Mouse (Mus musculus): ENCODE data around the gene Iqce. TPM values are rescaled to one million over a fixed set of nuclear protein-coding genes. Genes with fewer than 3 reads are reported as not detected.
A peak's percentile ranks its signal among the peaks of the same experiment; 100 is the strongest.

Iqce gene
- total RNA-seq, 2 experiments from 2014 or later: 43.3 to 53.8 TPM

DNA sequence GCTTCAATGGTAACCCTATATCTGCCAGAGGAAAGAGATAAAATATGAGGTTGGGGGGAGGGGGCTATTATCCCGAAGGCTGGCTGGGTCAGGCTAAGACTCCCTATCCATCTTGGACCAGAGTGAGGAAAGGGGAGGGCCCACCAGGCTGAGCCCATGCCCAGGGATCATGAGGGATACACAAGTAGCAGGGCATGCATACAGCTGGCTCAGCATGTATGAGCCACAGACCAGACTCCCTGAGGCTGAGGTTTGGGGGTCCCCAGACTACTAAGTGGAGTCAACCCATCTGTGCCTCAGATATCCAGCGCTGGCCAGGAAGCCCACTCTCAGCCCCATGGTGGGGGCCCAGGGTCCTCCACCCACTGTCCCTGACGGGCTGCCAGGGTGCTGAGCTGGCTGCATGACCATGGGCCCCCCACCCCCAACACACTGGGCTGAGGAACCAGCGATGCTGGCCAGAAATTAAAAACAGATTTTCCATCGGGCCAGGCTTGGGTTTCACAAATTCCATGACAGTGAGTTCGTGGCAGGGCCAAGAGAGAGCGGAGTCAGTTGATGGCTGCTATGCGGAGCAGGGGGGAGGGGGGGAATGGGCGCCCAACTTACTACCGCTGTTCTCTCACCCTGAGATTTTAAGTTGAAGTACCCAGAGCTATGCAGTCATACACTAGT, 60.8 kb downstream of the Iqce start:
- DNase-seq (ENCODE audit: low spot score in 2 of 2): no peak

DNA sequence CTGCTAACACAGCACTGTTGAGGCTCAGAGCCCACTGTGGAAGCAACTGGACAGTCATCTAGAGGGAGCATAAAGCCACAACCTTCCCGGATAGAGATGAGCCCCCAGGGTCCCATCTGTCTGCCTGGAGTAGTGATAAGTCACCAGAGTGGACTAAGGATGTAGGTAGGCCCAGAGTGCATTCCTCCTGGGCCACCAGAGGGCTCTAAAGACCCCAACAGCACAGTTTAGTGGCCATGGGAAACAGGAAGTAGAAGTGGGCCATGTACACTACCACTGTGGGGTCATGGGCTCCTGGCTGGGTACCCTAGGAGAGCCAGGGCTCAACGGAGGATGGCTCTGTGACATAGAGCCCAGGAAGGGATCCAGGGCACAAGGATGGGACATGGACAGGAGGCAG, 61.4 kb downstream of the Iqce start:
- DNase-seq (ENCODE audit: low spot score in 2 of 2): no peak

DNA sequence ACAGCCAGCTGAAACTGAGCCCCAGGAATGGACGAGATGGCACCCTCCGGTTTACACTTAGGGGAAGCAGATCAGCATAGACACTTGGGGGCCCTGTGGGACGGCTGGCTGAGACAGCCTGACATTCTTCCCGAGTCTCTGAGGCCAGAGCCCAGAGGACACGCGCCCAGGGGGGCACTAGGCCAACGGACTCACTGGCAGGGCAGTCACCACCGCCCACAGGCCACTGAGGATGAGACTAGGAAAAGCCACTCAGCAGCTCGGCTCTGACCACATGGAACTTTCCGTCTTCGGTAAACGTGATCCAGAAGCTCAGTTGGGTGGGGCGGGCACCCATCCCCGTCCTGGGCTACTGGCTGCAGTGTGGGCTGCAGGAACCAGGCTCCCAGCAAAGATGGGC, 62.3 kb downstream of the Iqce start:
- DNase-seq (ENCODE audit: low spot score in 2 of 2): no peak

DNA sequence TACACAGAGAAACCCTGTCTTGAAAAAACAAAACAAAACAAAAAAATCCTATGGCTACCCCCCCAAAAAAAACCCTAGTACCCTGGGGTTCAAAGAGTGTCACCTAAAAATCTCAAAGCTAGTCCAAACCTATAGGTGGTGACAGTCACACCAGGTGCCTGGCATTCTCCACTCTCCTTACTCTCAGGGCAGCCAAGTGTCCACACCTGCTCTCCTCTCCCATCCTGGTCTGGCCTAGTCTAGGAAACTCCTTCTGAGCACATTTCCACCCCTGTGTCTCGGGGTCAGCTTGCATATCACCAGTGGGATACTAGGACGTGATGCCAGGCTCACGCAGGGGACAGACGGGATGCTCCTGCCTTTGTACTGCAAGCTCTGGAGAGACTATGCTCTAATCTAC, 62.9 kb downstream of the Iqce start:
- DNase-seq (ENCODE audit: low spot score in 2 of 2): no peak

DNA sequence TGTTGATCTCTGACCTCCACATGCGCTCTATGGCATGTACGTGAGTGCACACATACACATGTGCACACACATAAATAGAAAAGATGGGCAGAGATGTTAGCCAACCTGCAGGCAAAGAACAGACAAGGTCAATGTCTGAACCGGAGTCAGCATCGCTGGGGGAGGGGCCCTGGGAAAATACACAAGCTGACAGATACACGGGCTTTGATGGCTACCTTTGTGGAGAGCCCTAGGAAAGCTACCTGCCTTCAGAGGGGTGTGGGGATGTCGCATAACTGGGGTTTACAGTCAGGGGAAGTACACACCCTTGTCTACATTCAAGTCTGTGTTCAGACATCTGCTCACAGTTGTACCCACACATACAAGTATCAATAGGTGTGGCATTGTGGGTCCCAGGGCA, 63.7 kb downstream of the Iqce start:
- DNase-seq (ENCODE audit: low spot score in 2 of 2): no peak

DNA sequence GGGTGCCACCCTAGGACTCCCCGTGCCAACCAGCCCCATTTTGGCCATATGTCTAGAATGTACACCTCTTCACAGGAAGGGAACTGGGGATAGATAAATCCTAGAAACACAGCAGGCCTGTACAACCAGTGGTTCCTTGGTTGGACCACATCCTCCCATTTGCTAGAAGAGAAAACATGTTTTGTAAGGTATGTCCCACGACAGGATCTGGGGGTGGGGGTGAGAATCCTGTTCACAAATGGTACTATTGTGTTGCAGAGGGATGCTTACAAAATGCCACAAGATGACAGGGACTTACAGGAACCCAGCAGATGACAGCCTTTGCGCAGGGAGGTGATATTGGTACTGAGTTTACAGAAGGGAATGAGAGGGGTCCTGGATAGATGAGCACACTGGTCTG, 64.2 kb downstream of the Iqce start:
- DNase-seq (ENCODE audit: low spot score in 2 of 2): no peak

DNA sequence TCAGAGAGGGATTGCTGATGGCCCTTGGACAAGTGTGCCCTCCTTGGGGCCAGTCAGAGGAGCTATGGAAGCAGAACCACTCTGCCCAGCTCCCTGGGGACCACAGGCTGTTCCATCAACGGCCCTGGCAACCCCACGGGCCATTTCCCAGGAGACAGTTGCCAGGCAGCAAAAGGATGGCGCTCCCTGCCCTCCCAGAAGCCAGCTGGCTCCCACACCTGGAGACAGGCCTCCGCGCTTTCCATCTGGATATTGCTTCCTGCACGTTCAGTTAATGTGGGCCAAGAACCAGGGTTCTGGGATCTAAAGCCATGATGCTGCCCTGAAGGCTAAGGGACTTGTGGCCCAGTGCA, 65.1 kb downstream of the Iqce start:
- DNase-seq (ENCODE audit: low spot score in 2 of 2): peak; percentile 80 to 87

DNA sequence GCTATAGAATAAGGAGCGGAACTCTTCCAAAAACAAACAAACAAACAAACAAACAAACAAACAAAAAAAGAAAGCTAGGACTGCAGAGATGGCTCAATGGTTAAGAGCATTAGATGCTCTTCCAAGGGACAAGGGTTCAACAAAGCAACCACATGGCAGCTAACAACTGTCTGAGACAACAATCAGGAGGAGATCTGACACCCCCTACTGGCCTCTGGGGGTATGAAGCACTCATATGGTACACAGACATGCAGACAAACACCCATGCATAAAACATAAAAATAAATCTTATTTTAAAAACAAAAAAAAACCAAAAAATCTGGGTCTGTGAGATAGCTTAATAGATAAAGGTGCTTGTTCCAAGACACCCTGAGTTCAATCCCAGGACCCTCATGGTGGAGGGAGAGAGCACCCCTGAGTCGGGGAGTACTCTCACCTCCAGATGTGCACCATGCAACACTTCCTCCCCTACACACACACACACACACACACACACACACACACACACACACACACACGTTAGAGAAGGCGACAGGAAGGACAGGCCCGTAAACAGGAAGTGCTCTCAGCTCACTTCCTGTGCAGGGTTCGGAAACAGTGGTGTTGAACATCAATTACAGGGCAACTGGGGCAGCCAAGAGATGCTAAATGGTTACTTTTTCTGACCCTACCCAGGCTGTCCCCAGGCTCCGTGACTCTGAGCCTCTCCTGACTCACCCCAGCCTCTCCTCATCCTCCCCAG, 65.7 kb downstream of the Iqce start:
- DNase-seq (ENCODE audit: low spot score in 2 of 2): no peak

DNA sequence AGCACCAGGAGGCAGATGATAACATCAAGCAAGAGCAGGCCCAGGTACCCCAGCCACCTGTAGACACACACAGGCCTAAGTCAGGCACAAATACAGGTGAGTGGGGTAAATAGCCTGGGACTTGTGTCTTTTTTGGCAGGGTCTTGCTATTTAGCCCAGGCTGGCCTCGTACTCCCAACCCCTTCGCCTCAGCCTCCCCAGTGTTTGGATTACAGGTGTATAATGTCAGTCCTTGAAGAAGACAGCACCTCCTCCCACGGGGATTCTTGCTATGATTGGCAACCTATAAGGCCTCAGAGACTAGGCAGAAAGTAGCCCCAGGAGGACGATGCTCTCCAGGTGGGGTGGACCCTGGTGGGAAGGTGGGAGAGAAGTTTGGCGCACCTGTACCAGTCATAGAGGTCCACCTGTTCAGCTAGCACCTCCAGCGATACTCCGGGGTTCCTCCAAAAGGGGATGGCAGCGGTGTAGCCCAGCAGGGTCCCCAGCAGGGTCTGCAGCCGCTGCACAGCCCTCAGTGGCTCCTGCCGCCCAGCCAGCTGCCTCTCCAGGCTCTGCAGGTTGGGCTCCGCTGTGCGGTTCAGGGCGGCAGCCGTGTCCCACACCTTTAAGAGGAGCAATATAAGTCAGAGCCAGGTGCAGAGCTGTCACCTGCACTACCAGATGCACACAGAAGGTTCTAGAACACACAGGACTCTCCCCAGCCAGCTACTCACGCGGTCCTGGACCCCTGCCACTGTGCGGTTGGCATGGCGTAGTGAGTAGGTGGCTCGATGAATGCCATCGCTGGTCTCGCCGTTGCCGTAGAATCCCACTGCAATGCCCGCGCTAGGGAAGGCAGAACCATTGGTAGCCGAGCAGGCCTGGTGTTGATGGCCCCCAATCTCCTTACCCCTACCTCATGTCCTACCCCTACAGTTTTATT, 67.1 kb downstream of the Iqce start:
- peak in 1 of 2 experiments; percentile 73 for DNase-seq (ENCODE audit: low spot score in 2 of 2)

DNA sequence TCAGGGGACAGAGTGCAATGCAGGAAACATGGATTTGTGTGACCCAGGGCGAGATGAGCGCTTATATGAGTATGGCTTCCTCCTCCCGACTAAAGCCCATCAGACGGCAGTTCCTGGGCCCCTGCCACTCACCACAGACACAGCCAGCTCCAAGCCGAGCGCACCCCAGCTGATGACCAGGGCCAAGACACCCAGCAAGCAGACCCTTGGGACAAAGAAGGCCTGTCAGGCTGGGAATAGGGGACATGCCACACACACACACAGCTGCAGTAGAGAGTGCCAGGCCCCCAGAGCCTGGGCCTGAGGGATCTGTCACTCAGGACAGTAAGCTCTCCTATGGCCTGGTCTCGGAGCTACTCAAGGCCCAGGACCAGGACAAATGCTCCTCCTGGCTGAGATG, 68.7 kb downstream of the Iqce start:
- DNase-seq (ENCODE audit: low spot score in 2 of 2): peak in 1 of 2 experiments; percentile 72

DNA sequence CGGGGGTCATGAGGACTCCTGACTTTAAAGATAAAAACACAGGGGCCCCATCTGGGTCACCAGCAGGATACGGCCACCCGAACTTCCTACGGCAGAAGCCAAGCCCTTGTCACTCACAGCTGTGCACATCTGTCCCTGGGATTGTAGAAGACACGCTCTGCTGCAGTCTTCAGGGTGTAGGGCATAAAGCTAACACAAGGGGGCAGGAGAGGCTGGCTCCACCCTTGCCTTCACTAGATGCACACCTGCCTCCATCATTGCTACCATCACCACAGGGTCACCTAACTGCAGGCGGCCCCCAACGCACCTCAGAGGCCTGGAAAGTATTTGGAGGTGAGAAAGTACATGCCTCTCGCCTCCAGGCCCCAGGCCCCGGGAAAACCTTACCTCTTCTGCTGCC, 73.2 kb downstream of the Iqce start:
- no peak for DNase-seq (ENCODE audit: low spot score in 2 of 2)

DNA sequence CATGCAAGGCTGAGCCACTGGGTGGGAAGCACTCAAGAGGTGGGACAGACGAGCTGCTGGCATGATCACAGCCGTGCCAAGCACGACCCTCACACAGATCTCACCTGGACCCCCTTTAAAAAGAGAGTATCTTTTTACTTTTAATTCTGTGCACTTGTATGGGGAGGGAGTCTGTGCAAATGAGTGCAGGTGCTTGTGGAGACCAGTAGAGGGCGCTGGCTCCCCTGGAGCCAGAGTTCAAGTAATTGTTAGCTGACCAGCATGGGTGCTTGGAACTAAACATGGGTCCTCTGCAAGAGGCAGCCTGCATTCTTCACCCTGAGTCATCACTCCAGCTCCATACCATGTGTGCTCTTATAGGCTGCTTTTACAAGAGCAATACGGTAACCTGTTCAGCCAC, 74.6 kb downstream of the Iqce start:
- DNase-seq (ENCODE audit: low spot score in 2 of 2): no peak

DNA sequence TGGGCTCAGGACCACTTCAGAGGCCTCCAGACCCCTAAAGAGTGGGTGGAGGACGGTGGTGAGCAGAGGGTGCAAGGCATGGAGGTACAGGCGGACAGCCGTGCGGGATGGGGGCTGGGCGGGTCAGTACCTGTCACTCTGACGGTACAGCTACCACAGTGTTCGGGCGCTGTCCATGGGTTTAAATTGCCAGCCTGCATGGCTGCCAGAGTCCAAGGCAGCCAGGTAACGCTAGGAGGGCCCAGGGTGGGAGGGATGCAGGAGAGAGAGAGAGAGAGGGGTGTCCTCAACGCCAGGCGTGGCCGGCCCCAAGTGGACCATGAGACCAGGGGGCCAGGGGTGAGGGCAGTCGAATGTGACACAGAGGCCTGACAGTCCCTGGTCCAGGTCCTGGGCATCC, 77.2 kb downstream of the Iqce start:
- DNase-seq (ENCODE audit: low spot score in 2 of 2): no peak

DNA sequence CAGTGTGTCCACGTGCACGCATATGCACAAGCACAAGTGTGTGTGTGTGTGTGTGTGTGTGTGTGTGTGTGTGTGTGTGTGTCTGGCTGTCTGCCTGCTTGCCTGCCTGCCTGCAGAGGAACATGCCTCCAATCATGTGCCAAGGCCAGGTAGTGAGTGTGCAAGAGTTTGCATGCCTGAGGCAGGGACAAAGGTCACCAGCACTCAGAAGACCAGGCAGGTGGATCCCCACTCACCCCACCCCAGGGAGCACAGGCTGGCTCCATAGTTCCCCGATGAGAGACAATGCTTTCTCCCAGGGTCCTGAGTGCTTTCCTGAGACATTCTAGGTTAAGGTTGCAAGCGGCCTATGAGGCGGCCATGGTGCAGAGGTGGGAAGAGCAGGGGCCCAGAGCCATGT, 77.9 kb downstream of the Iqce start:
- DNase-seq (ENCODE audit: low spot score in 2 of 2): no peak

DNA sequence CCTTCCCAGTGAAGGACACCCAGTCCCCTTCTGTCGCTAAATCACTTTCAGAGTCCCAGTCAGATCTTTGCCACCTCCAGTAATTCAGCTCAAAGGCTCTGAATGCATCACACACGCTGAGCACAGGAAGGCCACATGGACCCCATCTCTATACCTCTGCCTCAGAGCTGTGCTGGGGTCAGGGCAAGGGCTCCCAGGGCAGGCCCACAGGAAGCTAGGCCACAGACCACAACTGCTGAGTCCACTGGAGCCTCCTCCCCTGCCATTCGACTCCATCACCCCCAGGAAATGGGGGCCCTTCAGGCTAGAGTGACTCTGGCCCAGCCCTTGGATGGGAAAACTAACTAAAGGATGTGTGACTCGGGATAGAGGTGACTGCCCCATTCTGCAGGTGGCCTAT, 78.4 kb downstream of the Iqce start:
- no peak for DNase-seq (ENCODE audit: low spot score in 2 of 2)

DNA sequence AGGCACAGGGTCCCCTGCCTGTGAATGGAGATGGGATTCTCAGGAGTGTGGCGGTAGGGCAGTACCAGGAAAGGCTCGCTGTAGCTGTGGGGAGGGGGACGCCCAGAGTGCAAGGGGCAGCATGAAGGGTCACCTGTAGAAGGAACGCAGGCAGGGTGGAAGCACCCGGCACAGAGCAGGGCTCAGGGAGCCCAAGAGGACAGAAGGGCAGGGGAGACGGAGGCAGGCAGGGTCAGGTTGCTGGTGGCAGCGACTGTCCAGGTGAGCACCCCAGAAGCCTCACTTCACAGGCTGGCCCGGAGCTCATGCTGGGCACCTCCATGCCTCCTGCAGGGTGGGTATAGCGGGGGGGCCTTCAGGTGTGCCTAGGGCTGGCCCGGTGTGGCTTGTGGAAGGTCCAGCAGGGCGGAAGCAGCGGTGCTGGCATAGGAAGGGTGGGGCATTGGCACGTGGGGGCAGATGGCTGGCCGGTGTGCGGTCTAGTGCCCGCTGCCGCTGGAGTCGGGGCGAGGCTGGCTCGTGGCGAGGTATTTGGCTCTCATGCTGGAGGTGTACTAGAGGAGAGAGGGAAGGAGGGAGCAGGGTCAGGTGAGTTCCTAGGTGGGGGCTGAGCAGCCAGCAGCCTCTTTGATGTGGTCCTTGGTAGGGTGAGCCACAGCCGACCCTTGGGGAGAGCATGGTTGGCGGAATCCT, 79.1 kb downstream of the Iqce start:
- no peak for DNase-seq (ENCODE audit: low spot score in 2 of 2)

DNA sequence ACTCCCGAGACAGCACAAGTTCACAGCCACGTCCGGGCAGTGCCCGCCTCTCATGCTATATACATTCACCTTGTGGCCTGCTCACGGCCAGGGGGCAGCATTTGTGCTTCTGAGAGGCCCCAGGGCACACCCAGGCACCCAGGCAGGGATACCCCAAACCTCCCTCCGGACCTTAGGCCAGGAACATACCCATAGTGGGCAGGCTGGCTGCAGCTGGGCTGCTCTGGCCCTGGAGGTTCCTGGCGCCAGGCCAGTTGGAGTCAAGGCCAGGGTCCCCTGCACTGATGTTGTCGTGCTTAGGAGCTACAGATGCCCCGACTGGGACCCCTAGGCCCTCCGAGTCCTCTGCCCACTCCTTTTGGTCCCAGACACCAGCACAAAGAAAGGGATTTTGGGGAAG, 80.7 kb downstream of the Iqce start:
- DNase-seq (ENCODE audit: low spot score in 2 of 2): no peak

DNA sequence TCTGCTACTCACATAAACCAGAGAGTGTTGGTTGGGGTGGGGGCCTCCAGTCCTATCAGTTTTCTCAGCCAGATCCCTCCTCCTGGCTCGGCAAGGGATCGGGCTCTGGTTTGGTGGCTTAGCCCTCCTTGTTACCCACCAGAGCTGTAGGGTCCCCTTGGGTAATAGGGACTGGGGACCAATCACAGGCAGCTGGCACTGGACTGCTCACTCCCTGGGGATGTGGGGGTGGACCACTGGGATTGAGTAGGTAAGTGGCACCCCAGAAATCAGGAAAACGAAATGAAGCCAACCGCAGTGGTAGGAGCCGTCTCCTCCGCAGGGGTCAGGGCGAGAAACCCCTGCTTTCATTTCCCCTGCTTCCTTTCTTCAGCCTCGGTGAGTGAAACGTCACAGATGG, 81.1 kb downstream of the Iqce start:
- DNase-seq (ENCODE audit: low spot score in 2 of 2): no peak

DNA sequence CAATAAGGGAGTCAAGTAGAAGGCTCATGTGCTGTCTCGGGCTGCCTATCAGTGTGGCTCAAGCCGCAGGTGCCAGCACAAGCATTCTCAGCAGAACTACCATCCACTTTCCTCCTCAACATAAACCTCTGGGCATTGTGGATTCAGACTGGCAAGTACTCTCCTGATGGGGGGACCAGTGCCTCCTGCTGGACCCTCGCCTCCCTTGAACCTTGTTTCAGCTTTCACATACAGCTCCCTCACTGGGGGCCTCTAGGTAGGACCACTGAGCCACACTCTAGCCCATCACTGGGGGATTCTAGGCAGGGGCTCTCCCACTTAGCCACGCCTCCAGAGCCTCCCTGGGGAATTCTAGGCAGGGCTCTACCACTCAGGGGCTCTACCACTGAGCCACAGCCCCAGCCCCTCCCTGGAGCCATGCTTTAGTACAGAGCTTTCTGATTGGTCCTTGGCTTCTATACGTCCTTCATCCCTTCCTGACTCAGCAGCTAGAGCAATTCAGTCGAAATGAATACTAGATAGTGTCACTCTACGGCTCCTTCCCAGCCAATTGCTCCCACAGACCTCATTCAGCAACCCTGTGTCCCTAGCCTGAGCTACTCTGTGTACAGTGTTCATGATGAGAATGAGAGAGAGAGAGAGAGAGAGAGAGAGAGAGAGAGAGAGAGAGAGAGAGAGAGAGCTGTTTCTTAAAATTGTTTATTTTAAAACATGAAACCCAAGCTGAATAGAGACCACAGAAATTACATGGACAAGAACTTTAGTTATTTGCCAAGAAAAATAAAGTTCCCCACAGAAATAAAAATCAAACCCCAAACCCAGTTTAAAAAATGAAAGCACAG, 82.1 kb downstream of the Iqce start:
- no peak for DNase-seq (ENCODE audit: low spot score in 2 of 2)

DNA sequence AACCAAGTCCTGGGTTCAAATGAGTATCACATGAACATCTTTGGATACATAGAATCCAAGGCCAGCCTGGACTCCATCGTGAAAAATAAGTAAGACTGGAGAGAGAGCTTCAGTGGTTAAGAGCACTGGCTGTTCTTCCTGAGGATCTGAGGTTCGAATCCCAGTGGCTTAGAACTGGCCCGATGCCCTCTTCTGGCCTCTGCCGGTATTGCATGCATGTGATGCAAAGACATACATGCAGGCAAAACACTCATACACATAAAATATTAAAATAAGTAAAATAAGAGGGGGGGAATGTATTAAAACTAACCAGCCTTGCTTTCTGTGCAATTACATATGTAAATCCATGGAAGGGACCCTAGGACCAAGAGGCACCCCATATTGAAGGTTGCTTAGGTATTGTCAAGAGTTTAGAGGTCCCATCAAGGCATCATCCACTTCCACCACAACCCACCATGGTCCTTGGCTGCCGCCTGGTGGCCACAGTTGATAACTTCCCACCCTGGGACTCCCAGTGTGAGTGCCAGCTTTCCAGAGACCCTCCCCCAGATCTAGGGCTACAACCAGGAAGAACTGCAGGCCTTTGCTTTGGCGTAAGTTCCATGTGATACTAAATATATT, 82.9 kb downstream of the Iqce start:
- DNase-seq (ENCODE audit: low spot score in 2 of 2): peak; percentile 80
